Mouse (Mus musculus) stomach, postnatal 0 days (tissue): ENCODE results near the gene Creb3l2.

Experiments used
- CTCF ChIP-seq: IDR thresholded peaks from 2 replicates; pipeline ENCODE4 v1.5.1; 2016; ENCODE audit warnings: antibody characterized with exemption, low read depth, mild to moderate bottlenecking, moderate library complexity
- EP300 ChIP-seq: optimal IDR thresholded peaks from 2 replicates; pipeline ENCODE3; 2016; ENCODE audit warnings: antibody characterized with exemption

GRCm38 (mm10) chr6:37429849-37430470 is 12.0 kb downstream of the Creb3l2 start:
- TF ChIP-seq EP300 (no peak), CTCF (no peak)
